Comparison of ENCODE assay signal across 14 mouse cellular contexts in genomic region chr4:108905859-108906258, GRCm38 (mm10). TPM values are rescaled to one million over a fixed set of nuclear protein-coding genes. Genes with fewer than 3 reads are reported as not detected.
DNase-seq lines count a peak whose midpoint lies in the region; ATAC-seq and TF ChIP-seq lines count a peak whose summit lies in the region.
"Had no signal": no experiment of that assay in that cellular context is flagged by ENCODE, and none has a peak within 500 bp of the region (broad histone marks: within the 10 kb centered on the region; RNA-seq: fewer than 3 reads in every experiment).

No protein-coding gene starts in this region.

- H3K9ac ChIP-seq in forebrain, embryonic 13.5 days, result no peak overlapping the region
- H3K9ac ChIP-seq in liver, postnatal 0 days (replicated peaks), result no peak overlapping the region
- no peak overlapping the region for H3K9ac ChIP-seq in liver, embryonic 12.5 days
- H3K9ac ChIP-seq: embryonic facial prominence, embryonic 12.5 days; limb, embryonic 13.5 days had no signal

- no peak overlapping the region for H3K4me3 ChIP-seq in forebrain, embryonic 13.5 days
- H3K4me3 ChIP-seq in forebrain, embryonic 10.5 days, result no peak overlapping the region
- H3K4me3 ChIP-seq in liver, postnatal 0 days (ENCODE audit: low read depth, low read length), result no peak overlapping the region
- H3K4me3 ChIP-seq in liver, embryonic 12.5 days, result no peak overlapping the region
- H3K4me3 ChIP-seq in gastrocnemius, adult 2 months, result no peak overlapping the region
- H3K4me3 ChIP-seq: embryonic facial prominence, embryonic 12.5 days; heart, adult 2 months; limb, embryonic 13.5 days had no signal

- DNase-seq in forebrain, embryonic 10.5 days (ENCODE audit: extremely low spot score, low spot score), result no peak
- no peak for DNase-seq in liver, postnatal 0 days
- peak; percentile 74 for DNase-seq in NIH3T3 (ENCODE audit: low read depth)
- DNase-seq in lung, postnatal 14 days, result peak; percentile 5
- DNase-seq in gastrocnemius, adult 2 months, result no peak
- no peak for DNase-seq in urinary bladder, postnatal 36 days (ENCODE audit: low spot score in 2 of 2)
- DNase-seq: heart, adult 2 months; kidney, adult 18-20 months; thymus, postnatal 14 days had no signal

- no peaks in the 10 kb centered on the region for H3K27me3 ChIP-seq in forebrain, embryonic 13.5 days
- no peaks in the 10 kb centered on the region for H3K27me3 ChIP-seq in forebrain, embryonic 10.5 days (ENCODE audit: poor library complexity, severe bottlenecking)
- no peaks in the 10 kb centered on the region for H3K27me3 ChIP-seq in liver, postnatal 0 days (ENCODE audit: insufficient read depth, low read length)
- peaks cover 27% of the 10 kb centered on the region; the same call in 1 of the 2 replicates for H3K27me3 ChIP-seq in liver, embryonic 12.5 days (replicated peaks)
- H3K27me3 ChIP-seq: CH12.LX; embryonic facial prominence, embryonic 12.5 days; limb, embryonic 13.5 days had no signal

- no peaks in the 10 kb centered on the region for H3K36me3 ChIP-seq in forebrain, embryonic 13.5 days (ENCODE audit: poor library complexity, severe bottlenecking)
- no peaks in the 10 kb centered on the region for H3K36me3 ChIP-seq in forebrain, embryonic 10.5 days (replicated peaks)
- no peaks in the 10 kb centered on the region for H3K36me3 ChIP-seq in liver, postnatal 0 days (replicated peaks; ENCODE audit: insufficient read depth, low read length)
- no peaks in the 10 kb centered on the region for H3K36me3 ChIP-seq in liver, embryonic 12.5 days
- H3K36me3 ChIP-seq: embryonic facial prominence, embryonic 12.5 days; limb, embryonic 13.5 days had no signal

- TF ChIP-seq CTCF in liver, postnatal 0 days (IDR thresholded peaks at IDR 0.05; ENCODE audit: low read depth), result no peak
- no peak for TF ChIP-seq CTCF in gastrocnemius, adult 2 months (IDR thresholded peaks at IDR 0.05)

- H3K27ac ChIP-seq in forebrain, embryonic 13.5 days, result no peak overlapping the region
- H3K27ac ChIP-seq in forebrain, embryonic 10.5 days, result no peak overlapping the region
- H3K27ac ChIP-seq in liver, postnatal 0 days (ENCODE audit: low read depth), result no peak overlapping the region
- no peak overlapping the region for H3K27ac ChIP-seq in liver, embryonic 12.5 days
- H3K27ac ChIP-seq in gastrocnemius, adult 2 months, result no peak overlapping the region
- H3K27ac ChIP-seq: embryonic facial prominence, embryonic 12.5 days; heart, adult 2 months; limb, embryonic 13.5 days had no signal

- ATAC-seq in forebrain, embryonic 13.5 days, result peak; percentile 80
- peak; percentile 31; the same call in 1 of the 2 replicates for ATAC-seq in liver, postnatal 0 days
- ATAC-seq in liver, embryonic 12.5 days, result no peak

- peaks cover 15% of the 10 kb centered on the region for H3K4me1 ChIP-seq in forebrain, embryonic 13.5 days
- peaks cover 26% of the 10 kb centered on the region for H3K4me1 ChIP-seq in forebrain, embryonic 10.5 days
- no peaks in the 10 kb centered on the region for H3K4me1 ChIP-seq in liver, postnatal 0 days (ENCODE audit: insufficient read depth)
- no peaks in the 10 kb centered on the region for H3K4me1 ChIP-seq in liver, embryonic 12.5 days
- H3K4me1 ChIP-seq: embryonic facial prominence, embryonic 12.5 days had no signal

- H3K4me2 ChIP-seq in forebrain, embryonic 13.5 days, result no peak overlapping the region
- H3K4me2 ChIP-seq in liver, postnatal 0 days (ENCODE audit: low read depth, low read length), result no peak overlapping the region
- H3K4me2 ChIP-seq in liver, embryonic 12.5 days, result no peak overlapping the region
- H3K4me2 ChIP-seq: embryonic facial prominence, embryonic 12.5 days; limb, embryonic 13.5 days had no signal

- no peak for TF ChIP-seq EP300 in liver, postnatal 0 days (IDR thresholded peaks at IDR 0.05; ENCODE audit: low read depth)

- intact Hi-C loops in gastrocnemius, adult 2 months (cut with DNase I), result no loop called here

- no peaks in the 10 kb centered on the region for H3K9me3 ChIP-seq in forebrain, embryonic 13.5 days (replicated peaks)
- no peaks in the 10 kb centered on the region for H3K9me3 ChIP-seq in forebrain, embryonic 10.5 days
- H3K9me3 ChIP-seq in liver, postnatal 0 days (ENCODE audit: low read length), result no peaks in the 10 kb centered on the region
- H3K9me3 ChIP-seq in liver, embryonic 12.5 days (replicated peaks), result no peaks in the 10 kb centered on the region
- H3K9me3 ChIP-seq: embryonic facial prominence, embryonic 12.5 days; limb, embryonic 13.5 days had no signal

- WGBS in forebrain, embryonic 13.5 days, result 16% methylated on average over 6 of the region's 6 CpGs
- 50% methylated on average over 6 of the region's 6 CpGs for WGBS in forebrain, embryonic 10.5 days
- 37% methylated on average over 6 of the region's 6 CpGs for WGBS in liver, postnatal 0 days (ENCODE audit: insufficient replicate concordance)
- WGBS in liver, embryonic 12.5 days (ENCODE audit: insufficient replicate concordance), result 32% methylated on average over 6 of the region's 6 CpGs

RNA-seq across cellular contexts. Expression of gene Rab3b, which starts 27.0 kb away (rescaled TPM):
- 38.0 and 54.1 TPM in 2 replicates for polyA plus RNA-seq in forebrain, embryonic 13.5 days (2015; fragmentation: Nextera tagmentation; extraction: Ambion mirVana)
- 17.8 and 19.6 TPM in 2 replicates for polyA plus RNA-seq in forebrain, embryonic 10.5 days (2016; fragmentation: Nextera tagmentation; extraction: Ambion mirVana)
- polyA plus RNA-seq in liver, postnatal 0 days (2015; fragmentation: Nextera tagmentation; extraction: Ambion mirVana), result 3.9 and 4.3 TPM in 2 replicates
- 3.5 and 4.0 TPM in 2 replicates for polyA plus RNA-seq in liver, embryonic 12.5 days (2016; fragmentation: Nextera tagmentation; extraction: Ambion mirVana)
- under 1 TPM in 1 of 2 experiments, not detected in 1; 0.42 TPM for total RNA-seq in gastrocnemius, adult 2 months (2021)

RNA-seq across cellular contexts. Expression of gene A730015C16Rik, which starts 57.4 kb away (rescaled TPM):
- polyA plus RNA-seq in forebrain, embryonic 13.5 days (2015; fragmentation: Nextera tagmentation; extraction: Ambion mirVana), result 1.4 and 1.7 TPM in 2 replicates
- polyA plus RNA-seq in forebrain, embryonic 10.5 days (2016; fragmentation: Nextera tagmentation; extraction: Ambion mirVana), result 1.4 and 1.7 TPM in 2 replicates
- 0.27 and 0.72 TPM in 2 replicates for polyA plus RNA-seq in liver, postnatal 0 days (2015; fragmentation: Nextera tagmentation; extraction: Ambion mirVana)
- 0.42 and 0.59 TPM in 2 replicates for polyA plus RNA-seq in liver, embryonic 12.5 days (2016; fragmentation: Nextera tagmentation; extraction: Ambion mirVana)
- under 1 TPM in 1 of 2 experiments, not detected in 1; 0.20 TPM for total RNA-seq in gastrocnemius, adult 2 months (2021)
- total RNA-seq: heart, adult 2 months had no signal
- polyA plus RNA-seq: heart, adult 2 months had no signal

RNA-seq across cellular contexts. Expression of gene Kti12, which starts 58.3 kb away (rescaled TPM):
- polyA plus RNA-seq in forebrain, embryonic 13.5 days (2015; fragmentation: Nextera tagmentation; extraction: Ambion mirVana), result 35.1 and 38.5 TPM in 2 replicates
- 64.1 and 65.3 TPM in 2 replicates for polyA plus RNA-seq in forebrain, embryonic 10.5 days (2016; fragmentation: Nextera tagmentation; extraction: Ambion mirVana)
- 27.6 and 29.6 TPM in 2 replicates for polyA plus RNA-seq in liver, postnatal 0 days (2015; fragmentation: Nextera tagmentation; extraction: Ambion mirVana)
- 71.6 and 74.7 TPM in 2 replicates for polyA plus RNA-seq in liver, embryonic 12.5 days (2016; fragmentation: Nextera tagmentation; extraction: Ambion mirVana)
- total RNA-seq in gastrocnemius, adult 2 months (2021), result 10 to 100 TPM; 21.2 to 26.9 TPM

Comparison
In these comparisons a context has a peak if more than half of its experiments do, and no peak if none do; other contexts are left out.
1. DNase-seq: peak in NIH3T3 (single experiment) and lung, postnatal 14 days (single experiment); none in forebrain, embryonic 10.5 days (single experiment), liver, postnatal 0 days (single experiment), gastrocnemius, adult 2 months (single experiment) and urinary bladder, postnatal 36 days (0 of 2).